Mouse (Mus musculus): Measurements from ENCODE around the gene Ccnl1. TPM values are rescaled to one million over a fixed set of nuclear protein-coding genes. Genes with fewer than 3 reads are reported as not detected.

Gene Ccnl1
- polyA plus RNA-seq, 1 experiment = 117 TPM

DNA sequence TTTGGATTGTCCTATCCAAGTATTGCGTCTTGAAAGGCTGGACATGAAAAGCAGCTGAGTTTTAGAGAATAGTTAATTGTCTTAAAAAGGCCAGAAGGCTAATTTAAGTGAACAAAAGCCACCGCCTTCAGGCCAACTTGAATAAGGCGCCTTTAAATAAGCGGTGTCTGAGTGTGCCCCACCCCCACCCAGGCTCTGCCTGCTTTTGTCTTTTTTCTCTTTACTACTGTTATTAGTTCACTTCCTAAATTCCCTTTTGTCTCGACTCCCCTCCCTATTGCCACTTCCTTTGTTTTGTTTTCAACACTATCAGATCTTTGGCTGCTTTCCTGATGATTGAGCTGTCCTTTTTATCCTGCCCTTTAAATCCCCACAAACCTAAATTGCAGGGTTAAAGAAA lies 17.3 kb upstream of the Ccnl1 start:
- peak overlapping the region; percentile 68 for H3K9ac ChIP-seq (ENCODE audit: low read depth, poor library complexity, severe bottlenecking)
- no peak for TF ChIP-seq POLR2A (IDR thresholded peaks at IDR 0.05; ENCODE audit: insufficient read depth, low read length)
- 0 out of 2 replicates have a peak, but pooled peaks have one; percentile 11 for TF ChIP-seq EP300 (IDR thresholded peaks at IDR 0.05; ENCODE audit: insufficient read depth, low read depth, low read length)
- H3K4me1 ChIP-seq (ENCODE audit: control insufficient read depth, insufficient read depth, low read length) = peaks cover 3% of the 10 kb centered on the region
- H3K9me3 ChIP-seq (replicated peaks; ENCODE audit: control insufficient read depth, insufficient read depth, low read length, poor library complexity, severe bottlenecking) = no peaks in the 10 kb centered on the region
- peak overlapping the region; percentile 91 for H3K27ac ChIP-seq (ENCODE audit: insufficient read depth, low read length)
- H3K4me3 ChIP-seq (ENCODE audit: low read depth, low read length) = no peak overlapping the region
- H3K27me3 ChIP-seq (ENCODE audit: control insufficient read depth, insufficient read depth, low read length, poor library complexity, severe bottlenecking) = no peaks in the 10 kb centered on the region
- no peaks in the 10 kb centered on the region for H3K36me3 ChIP-seq (ENCODE audit: control insufficient read depth, insufficient read depth, low read length, poor library complexity, severe bottlenecking)

DNA sequence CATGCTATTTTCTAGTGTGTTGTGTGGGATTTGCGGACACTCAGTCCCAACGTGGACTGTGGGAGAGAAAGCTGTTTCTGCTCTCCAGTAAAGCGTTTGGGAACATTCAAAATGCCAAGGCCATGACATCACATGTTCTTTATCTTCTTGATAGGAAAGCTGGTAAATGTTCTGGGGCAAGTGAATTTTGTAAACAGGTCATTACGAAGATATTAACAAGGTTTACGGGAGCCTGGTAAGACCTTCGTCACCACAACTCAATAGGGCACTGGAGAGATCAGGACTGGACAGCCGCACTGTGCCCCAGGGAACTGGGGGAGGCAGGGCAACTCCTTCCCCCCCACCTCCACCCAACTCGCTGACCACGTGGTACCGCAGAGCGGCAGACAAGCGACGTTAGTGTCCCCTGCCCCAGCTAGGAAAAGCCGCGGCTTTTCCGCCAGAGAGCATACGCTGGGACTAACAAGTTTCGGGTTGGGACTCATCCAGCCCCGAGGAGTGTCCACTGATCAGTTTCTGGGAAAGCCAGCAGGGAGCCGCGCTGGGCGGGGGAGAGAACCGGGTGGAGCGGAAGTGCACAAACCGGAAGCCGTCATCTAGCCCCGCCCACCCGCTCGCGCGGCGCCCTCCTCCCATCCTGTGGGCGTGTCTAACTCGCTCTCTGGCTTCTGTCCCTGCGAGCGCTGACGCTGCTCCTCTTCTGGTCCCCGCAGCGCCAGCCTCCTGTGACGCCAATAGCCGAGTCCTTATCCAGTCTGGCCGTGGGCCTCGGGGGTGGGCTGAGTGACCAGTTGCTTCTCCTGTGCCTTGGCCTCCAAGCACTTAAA lies 16.4 kb upstream of the Ccnl1 start:
- peak overlapping the region; percentile 97 for H3K4me3 ChIP-seq (ENCODE audit: low read depth, low read length)
- H3K9me3 ChIP-seq (replicated peaks; ENCODE audit: control insufficient read depth, insufficient read depth, low read length, poor library complexity, severe bottlenecking) = no peaks in the 10 kb centered on the region
- no peaks in the 10 kb centered on the region for H3K27me3 ChIP-seq (ENCODE audit: control insufficient read depth, insufficient read depth, low read length, poor library complexity, severe bottlenecking)
- H3K27ac ChIP-seq (ENCODE audit: insufficient read depth, low read length) = peak overlapping the region; percentile 97
- H3K36me3 ChIP-seq (ENCODE audit: control insufficient read depth, insufficient read depth, low read length, poor library complexity, severe bottlenecking) = no peaks in the 10 kb centered on the region
- peak overlapping the region; percentile 68 for H3K9ac ChIP-seq (ENCODE audit: low read depth, poor library complexity, severe bottlenecking)
- peaks cover 3% of the 10 kb centered on the region for H3K4me1 ChIP-seq (ENCODE audit: control insufficient read depth, insufficient read depth, low read length)
- TF ChIP-seq CTCF (IDR thresholded peaks at IDR 0.05; ENCODE audit: low read depth, low read length) (no peak), POLR2A (IDR thresholded peaks at IDR 0.05; ENCODE audit: insufficient read depth, low read length) (peak; percentile 45), EP300 (IDR thresholded peaks at IDR 0.05; ENCODE audit: insufficient read depth, low read depth, low read length) (peak; percentile 62; the same call in 1 of the 2 replicates)

DNA sequence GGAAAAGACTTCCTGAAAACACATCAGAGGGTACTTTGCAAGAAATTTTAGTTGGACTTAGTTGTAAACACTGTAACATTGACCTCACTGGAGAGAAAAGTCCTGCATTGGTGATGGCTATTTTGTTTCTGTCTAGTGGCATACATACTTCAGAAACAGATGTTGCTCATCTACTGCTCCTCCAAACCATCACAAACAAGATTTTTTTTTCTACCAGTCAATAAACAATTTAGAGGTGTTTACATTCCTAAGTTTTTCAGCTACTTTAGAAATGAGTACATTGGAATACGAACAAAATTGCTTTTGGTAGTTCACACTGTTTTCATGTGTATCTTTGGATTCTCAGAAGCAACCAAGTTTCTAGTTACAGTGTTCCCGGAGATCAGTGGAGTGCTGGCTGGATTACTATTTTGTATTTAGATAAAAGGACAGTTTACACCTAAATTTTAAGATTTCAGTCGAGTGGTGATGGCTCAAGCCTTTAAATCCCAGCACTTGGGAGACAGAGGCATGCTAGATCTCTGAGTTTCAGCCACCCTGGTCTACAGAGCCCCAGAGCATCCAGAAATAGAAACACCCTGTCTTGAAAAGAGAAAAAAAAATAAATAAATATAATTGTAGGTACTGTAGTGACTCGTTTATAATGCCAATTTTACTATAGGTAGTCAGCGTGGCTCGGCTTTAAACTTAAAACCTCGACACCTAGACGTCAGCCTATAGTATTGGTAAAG lies 15.6 kb upstream of the Ccnl1 start:
- no peak for TF ChIP-seq EP300 (IDR thresholded peaks at IDR 0.05; ENCODE audit: insufficient read depth, low read depth, low read length)
- TF ChIP-seq CTCF (IDR thresholded peaks at IDR 0.05; ENCODE audit: low read depth, low read length) = no peak
- no peak for TF ChIP-seq POLR2A (IDR thresholded peaks at IDR 0.05; ENCODE audit: insufficient read depth, low read length)
- no peaks in the 10 kb centered on the region for H3K27me3 ChIP-seq (ENCODE audit: control insufficient read depth, insufficient read depth, low read length, poor library complexity, severe bottlenecking)
- H3K36me3 ChIP-seq (ENCODE audit: control insufficient read depth, insufficient read depth, low read length, poor library complexity, severe bottlenecking) = no peaks in the 10 kb centered on the region
- peaks cover 3% of the 10 kb centered on the region for H3K4me1 ChIP-seq (ENCODE audit: control insufficient read depth, insufficient read depth, low read length)
- peak overlapping the region; percentile 68 for H3K9ac ChIP-seq (ENCODE audit: low read depth, poor library complexity, severe bottlenecking)
- no peaks in the 10 kb centered on the region for H3K9me3 ChIP-seq (replicated peaks; ENCODE audit: control insufficient read depth, insufficient read depth, low read length, poor library complexity, severe bottlenecking)
- peak overlapping the region; percentile 97 for H3K4me3 ChIP-seq (ENCODE audit: low read depth, low read length)
- H3K27ac ChIP-seq (ENCODE audit: insufficient read depth, low read length) = peak overlapping the region; percentile 97

DNA sequence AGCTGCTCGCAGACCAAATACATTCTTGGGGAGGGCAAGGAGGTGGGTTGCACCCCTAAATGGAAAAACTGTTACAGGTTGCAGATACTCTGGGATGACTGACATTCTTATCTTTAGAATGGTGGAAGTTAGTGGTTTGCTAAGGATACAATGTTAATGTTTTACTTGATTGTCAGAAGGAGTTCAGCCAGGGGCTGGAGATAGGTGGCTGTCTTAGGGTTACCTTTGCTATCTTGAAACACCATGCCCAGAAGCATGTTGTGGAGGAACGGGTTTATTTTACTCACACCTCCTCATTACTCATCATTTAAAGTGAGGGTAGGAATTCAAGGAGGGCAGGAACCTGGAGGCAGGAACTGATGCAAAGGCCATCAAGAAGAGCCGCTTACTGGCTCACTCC lies 11.1 kb upstream of the Ccnl1 start:
- no peaks in the 10 kb centered on the region for H3K27me3 ChIP-seq (ENCODE audit: control insufficient read depth, insufficient read depth, low read length, poor library complexity, severe bottlenecking)
- H3K9ac ChIP-seq (ENCODE audit: low read depth, poor library complexity, severe bottlenecking) = no peak overlapping the region
- no peaks in the 10 kb centered on the region for H3K4me1 ChIP-seq (ENCODE audit: control insufficient read depth, insufficient read depth, low read length)
- H3K27ac ChIP-seq (ENCODE audit: insufficient read depth, low read length) = no peak overlapping the region
- no peaks in the 10 kb centered on the region for H3K9me3 ChIP-seq (replicated peaks; ENCODE audit: control insufficient read depth, insufficient read depth, low read length, poor library complexity, severe bottlenecking)
- TF ChIP-seq CTCF (IDR thresholded peaks at IDR 0.05; ENCODE audit: low read depth, low read length) (no peak), POLR2A (IDR thresholded peaks at IDR 0.05; ENCODE audit: insufficient read depth, low read length) (no peak), EP300 (IDR thresholded peaks at IDR 0.05; ENCODE audit: insufficient read depth, low read depth, low read length) (no peak)
- no peak overlapping the region for H3K4me3 ChIP-seq (ENCODE audit: low read depth, low read length)
- no peaks in the 10 kb centered on the region for H3K36me3 ChIP-seq (ENCODE audit: control insufficient read depth, insufficient read depth, low read length, poor library complexity, severe bottlenecking)

DNA sequence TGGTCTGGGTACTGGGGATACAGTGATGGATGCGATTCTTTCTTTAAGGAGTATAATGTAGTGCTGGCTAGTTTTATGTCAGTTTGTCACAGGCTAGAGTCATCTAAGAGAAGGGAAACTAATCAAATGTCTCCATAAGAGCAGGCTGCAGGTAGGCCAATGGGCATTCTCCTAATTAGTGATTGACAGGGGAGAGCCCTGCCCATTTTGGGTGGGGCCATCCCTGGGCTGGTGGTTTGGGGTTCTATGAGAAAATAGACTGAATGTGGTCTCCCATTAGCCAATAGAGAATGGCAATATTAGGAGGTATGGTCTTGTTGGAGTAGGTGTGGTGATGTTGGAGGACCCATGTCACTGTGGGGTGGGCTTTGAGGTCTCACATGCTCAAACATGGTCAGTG lies 8.3 kb upstream of the Ccnl1 start:
- Histone ChIP-seq H3K36me3 (ENCODE audit: control insufficient read depth, insufficient read depth, low read length, poor library complexity, severe bottlenecking) (no peaks in the 10 kb centered on the region), H3K9ac (ENCODE audit: low read depth, poor library complexity, severe bottlenecking) (no peak overlapping the region), H3K27me3 (ENCODE audit: control insufficient read depth, insufficient read depth, low read length, poor library complexity, severe bottlenecking) (no peaks in the 10 kb centered on the region), H3K9me3 (replicated peaks; ENCODE audit: control insufficient read depth, insufficient read depth, low read length, poor library complexity, severe bottlenecking) (no peaks in the 10 kb centered on the region), H3K4me3 (ENCODE audit: low read depth, low read length) (no peak overlapping the region), H3K27ac (ENCODE audit: insufficient read depth, low read length) (no peak overlapping the region), H3K4me1 (ENCODE audit: control insufficient read depth, insufficient read depth, low read length) (no peaks in the 10 kb centered on the region)
- TF ChIP-seq CTCF (IDR thresholded peaks at IDR 0.05; ENCODE audit: low read depth, low read length) = no peak
- no peak for TF ChIP-seq POLR2A (IDR thresholded peaks at IDR 0.05; ENCODE audit: insufficient read depth, low read length)
- no peak for TF ChIP-seq EP300 (IDR thresholded peaks at IDR 0.05; ENCODE audit: insufficient read depth, low read depth, low read length)
